Mouse (Mus musculus) liver, embryonic 11.5 days (tissue): ENCODE measurements around the gene Jagn1. TPM values are rescaled to one million over a fixed set of nuclear protein-coding genes. Genes with fewer than 3 reads are reported as not detected.

Experiments
- ATAC-seq: fragments of 200-750 bp; cut with Nextera tagmentation; replicated peaks from 2 replicates; pipeline ENCODE4 v1.8.0; 2017; ENCODE audit warnings: moderate number of reproducible peaks, mild to moderate bottlenecking, moderate TSS enrichment, moderate library complexity; ENCODE audit not compliant: low FRiP score
- DNase-seq: peaks from one replicate; pipeline ENCODE4 v3.0.0-alpha.2; 2017; ENCODE audit warnings: low spot score
- H3K27ac ChIP-seq: fragments of 300-500 bp; sonication (generic); 2 replicates; pipeline ENCODE4 v1.5.1; 2014; ENCODE audit warnings: mild to moderate bottlenecking, low read depth, low read length, control low read depth
- H3K27me3 ChIP-seq: fragments of 300-500 bp; sonication (generic); replicated peaks from 2 replicates; pipeline ENCODE4 v1.6.1; 2014; ENCODE audit warnings: low read length, mixed read lengths; ENCODE audit not compliant: control insufficient read depth, insufficient read depth
- H3K36me3 ChIP-seq: fragments of 300-500 bp; sonication (generic); 2 replicates; pipeline ENCODE4 v1.6.1; 2014; ENCODE audit warnings: mild to moderate bottlenecking, low read length, moderate library complexity, mixed read lengths; ENCODE audit not compliant: control insufficient read depth, insufficient read depth
- H3K4me1 ChIP-seq: fragments of 300-500 bp; sonication (generic); replicated peaks from 2 replicates; pipeline ENCODE4 v1.6.1; 2014; ENCODE audit warnings: low read length, mixed read lengths; ENCODE audit not compliant: control insufficient read depth, insufficient read depth
- H3K4me2 ChIP-seq: fragments of 300-500 bp; sonication (generic); 2 replicates; pipeline ENCODE4 v1.6.1; 2014; ENCODE audit warnings: mild to moderate bottlenecking, control low read depth, moderate library complexity
- H3K4me3 ChIP-seq: fragments of 300-500 bp; sonication (generic); 2 replicates; pipeline ENCODE4 v1.5.1; 2014; ENCODE audit warnings: low read depth, low read length, control low read depth
- H3K9ac ChIP-seq: fragments of 300-500 bp; sonication (generic); 2 replicates; pipeline ENCODE4 v1.6.1; 2014; ENCODE audit warnings: low read depth, low read length, control low read depth
- H3K9me3 ChIP-seq: fragments of 300-500 bp; sonication (generic); 2 replicates; pipeline ENCODE4 v1.6.1; 2016; ENCODE audit warnings: low read length, inconsistent platforms, mixed read lengths; ENCODE audit not compliant: control insufficient read depth
- WGBS: fragments of 180-500 bp; shearing (Covaris S2); extraction: QIAGEN DNeasy Blood & Tissue Kit; methylation state at CpG from one replicate; pipeline ENCODE4 v1.1.7; 2014; 5-methylcytosine and 5-hydroxymethylcytosine counted together
- polyA plus RNA-seq: library from polyadenylated mRNA; unstranded; fragments of >200 nt; fragmentation: Nextera tagmentation; extraction: Ambion mirVana; gene quantifications from 2 replicates; pipeline ENCODE4 v1.2.1, GENCODE M21; 2014

Jagn1 gene
- polyA plus RNA-seq, 1 experiment from 2014 or later, result 72.1 TPM

DNA sequence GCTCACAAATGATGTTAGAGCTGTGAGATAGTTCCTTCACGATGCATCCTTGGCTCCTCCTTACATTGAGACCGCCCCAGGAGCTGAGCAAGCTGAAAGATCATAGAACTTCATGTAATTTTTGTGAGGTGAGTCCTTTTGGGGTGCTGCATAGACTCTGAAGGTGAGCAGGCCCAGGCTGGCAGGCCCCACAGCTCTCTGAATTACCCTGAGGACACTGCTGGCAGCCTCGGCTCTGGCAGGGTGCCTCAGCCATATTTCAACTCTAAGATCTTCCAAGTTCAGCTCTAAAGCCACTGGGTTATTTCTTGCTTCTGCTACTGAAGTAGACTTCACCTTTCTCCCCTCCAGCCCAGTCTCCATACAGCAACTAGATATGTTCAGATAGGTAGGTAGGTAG, 1.7 kb upstream of the Jagn1 start:
- Histone ChIP-seq H3K36me3 (no peaks in the 10 kb centered on the region), H3K27me3 (no peaks in the 10 kb centered on the region), H3K27ac (no peak overlapping the region), H3K4me2 (no peak overlapping the region), H3K4me1 (peaks cover 10% of the 10 kb centered on the region), H3K9me3 (no peaks in the 10 kb centered on the region), H3K4me3 (no peak overlapping the region), H3K9ac (no peak overlapping the region)
- 81% methylated on average over 3 of the region's 3 CpGs for WGBS
- DNase-seq (no peak), ATAC-seq (no peak)

DNA sequence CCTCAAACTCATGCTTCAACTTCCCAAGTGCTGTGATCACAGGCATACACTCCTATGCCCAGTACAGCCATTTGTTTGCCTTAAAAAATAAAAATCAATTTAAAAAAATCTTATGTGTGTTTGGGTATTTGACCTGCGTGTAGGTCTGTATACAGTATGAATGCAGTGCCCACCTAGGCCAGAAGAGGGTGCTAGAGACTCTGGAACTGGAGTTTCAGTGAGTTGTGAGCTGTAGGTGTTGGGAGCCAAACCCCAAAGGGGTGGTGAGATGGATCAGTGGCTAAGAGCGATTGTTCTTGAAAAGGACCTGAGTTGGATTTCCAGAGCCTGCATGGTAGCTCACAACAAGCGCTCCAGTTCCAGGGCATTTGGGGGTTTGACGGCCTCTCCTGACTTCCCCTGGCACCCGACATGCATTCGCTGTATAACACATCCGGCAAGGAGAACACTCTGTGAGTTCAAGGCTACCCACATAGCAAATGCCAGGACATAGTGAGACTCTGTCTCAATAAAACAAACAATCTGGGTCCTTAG, 1.2 kb upstream of the Jagn1 start:
- 56% methylated on average over 7 of the region's 7 CpGs for WGBS
- Histone ChIP-seq H3K4me1 (peaks cover 10% of the 10 kb centered on the region), H3K27ac (no peak overlapping the region), H3K9me3 (no peaks in the 10 kb centered on the region), H3K4me2 (no peak overlapping the region), H3K36me3 (no peaks in the 10 kb centered on the region), H3K9ac (no peak overlapping the region), H3K4me3 (no peak overlapping the region), H3K27me3 (no peaks in the 10 kb centered on the region)
- ATAC-seq, result peak; percentile 60
- peak; percentile 79 for DNase-seq

DNA sequence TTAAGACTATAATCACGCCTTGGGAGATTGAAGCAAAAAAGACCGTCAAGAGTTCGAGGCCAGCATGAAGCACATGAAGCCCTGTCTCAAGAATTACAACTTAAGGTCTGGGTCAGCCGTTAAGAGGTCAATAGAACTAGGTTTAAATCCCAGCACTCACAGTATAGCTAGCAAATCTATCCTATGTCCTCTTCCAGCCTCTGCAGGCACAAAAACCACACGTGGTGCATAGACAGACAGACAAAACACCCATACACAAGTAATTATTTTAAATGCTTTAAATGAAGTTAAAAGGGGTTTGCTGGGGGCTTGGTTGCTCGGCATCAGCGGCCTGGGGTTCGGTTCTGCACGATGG, 305 bp upstream of the Jagn1 start:
- Histone ChIP-seq H3K4me3 (peak overlapping the region; percentile 95), H3K9me3 (no peaks in the 10 kb centered on the region), H3K4me1 (peaks cover 10% of the 10 kb centered on the region), H3K36me3 (peaks cover 3% of the 10 kb centered on the region; the same call in 1 of the 2 replicates), H3K9ac (peak overlapping the region; percentile 91), H3K27me3 (no peaks in the 10 kb centered on the region), H3K4me2 (peak overlapping the region; percentile 85), H3K27ac (peak overlapping the region; percentile 51; the same call in 1 of the 2 replicates)
- DNase-seq, result no peak
- peak; percentile 29; the same call in 1 of the 2 replicates for ATAC-seq
- WGBS, result 39% methylated on average over 9 of the region's 9 CpGs

DNA sequence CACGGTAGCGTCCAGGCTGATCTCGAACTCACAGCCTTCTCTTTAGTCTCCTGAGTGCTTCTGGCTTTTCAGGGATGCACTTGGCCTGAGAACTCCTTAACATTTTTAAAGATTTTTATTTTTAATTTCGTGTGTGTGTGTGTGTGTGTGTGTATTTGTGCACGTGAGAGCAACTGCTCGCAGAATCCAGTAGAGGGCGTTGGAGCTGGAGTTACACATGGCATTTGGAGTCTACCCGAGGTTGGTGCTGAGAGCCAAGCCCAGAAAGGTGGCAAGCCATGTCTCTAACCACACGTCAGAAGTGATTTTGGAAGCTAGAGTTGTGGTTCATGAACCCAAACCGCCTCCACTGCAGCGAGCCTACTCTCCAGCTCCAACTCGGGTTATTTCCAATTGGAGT, 722 bp downstream of the Jagn1 start:
- no peak for DNase-seq
- H3K27ac ChIP-seq, result peak overlapping the region; percentile 51
- H3K36me3 ChIP-seq, result peaks cover 13% of the 10 kb centered on the region
- H3K4me1 ChIP-seq, result peaks cover 10% of the 10 kb centered on the region
- WGBS, result 37% methylated on average over 12 of the region's 12 CpGs
- peak overlapping the region; percentile 95 for H3K4me3 ChIP-seq
- H3K9ac ChIP-seq, result peak overlapping the region; percentile 91
- no peaks in the 10 kb centered on the region for H3K9me3 ChIP-seq
- ATAC-seq, result no peak
- peak overlapping the region; percentile 85 for H3K4me2 ChIP-seq
- no peaks in the 10 kb centered on the region for H3K27me3 ChIP-seq

DNA sequence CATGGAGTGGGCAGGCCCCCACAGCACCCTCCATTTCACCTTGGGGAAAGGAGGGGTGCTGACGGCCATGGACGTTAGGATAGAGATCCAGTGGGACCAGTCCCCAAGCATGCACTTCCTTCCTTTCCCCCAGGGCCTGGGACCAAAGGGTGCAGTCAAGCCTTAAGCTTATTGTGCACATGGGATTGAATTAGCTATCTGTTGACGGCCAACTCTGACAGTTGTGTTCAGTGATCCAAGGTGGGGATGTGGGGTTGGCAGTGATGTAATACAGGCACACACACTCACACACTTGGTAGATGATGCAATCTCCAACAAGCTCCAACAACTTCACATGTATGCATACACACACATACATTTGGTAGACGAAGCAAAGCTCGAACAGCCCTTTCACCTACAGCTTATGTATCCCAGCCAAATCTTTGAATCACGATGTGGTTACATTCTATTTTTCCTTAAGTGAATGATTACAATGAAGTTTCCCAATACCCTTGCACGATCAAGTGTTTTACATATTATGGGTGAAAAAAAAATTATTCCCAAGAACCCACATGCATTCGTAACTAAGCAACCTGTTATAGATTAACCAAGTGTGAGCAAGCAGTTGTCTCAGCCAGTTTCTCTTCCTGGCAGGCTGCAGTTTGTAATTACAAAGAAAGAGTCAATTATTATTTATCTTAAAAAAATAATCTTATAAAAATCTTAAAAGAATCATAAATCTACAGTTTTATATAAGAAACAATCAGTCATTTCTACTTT, 2.0 kb downstream of the Jagn1 start:
- Histone ChIP-seq H3K4me1 (peaks cover 10% of the 10 kb centered on the region), H3K4me2 (no peak overlapping the region), H3K4me3 (no peak overlapping the region), H3K36me3 (peaks cover 20% of the 10 kb centered on the region), H3K9ac (no peak overlapping the region), H3K27ac (no peak overlapping the region), H3K27me3 (no peaks in the 10 kb centered on the region), H3K9me3 (no peaks in the 10 kb centered on the region)
- DNase-seq (no peak), ATAC-seq (no peak)
- 83% methylated on average over 7 of the region's 8 CpGs for WGBS

DNA sequence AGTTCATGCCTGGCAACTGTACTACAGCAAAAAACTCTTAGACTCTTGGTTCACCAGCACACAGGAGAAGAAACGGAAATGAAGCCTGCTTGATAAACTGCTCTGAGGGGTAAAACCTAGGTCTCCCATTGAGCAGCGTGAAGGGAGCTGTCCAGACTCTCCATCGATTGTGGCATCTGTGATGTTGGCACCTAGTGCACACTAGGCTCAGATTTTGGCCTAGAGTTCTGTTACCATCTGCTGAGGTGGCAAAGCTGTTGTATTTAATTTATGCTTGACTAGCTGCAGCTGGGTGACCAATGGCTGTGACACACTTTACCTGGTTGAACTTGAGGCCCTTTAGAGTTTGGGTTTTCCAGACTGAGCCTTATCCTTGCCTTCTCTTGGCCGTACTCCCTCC, 5.3 kb downstream of the Jagn1 start:
- Histone ChIP-seq H3K27me3 (no peaks in the 10 kb centered on the region), H3K9ac (no peak overlapping the region), H3K36me3 (peaks cover 20% of the 10 kb centered on the region), H3K4me3 (no peak overlapping the region), H3K4me1 (peaks cover 6% of the 10 kb centered on the region; the same call in 1 of the 2 replicates), H3K27ac (no peak overlapping the region), H3K9me3 (no peaks in the 10 kb centered on the region), H3K4me2 (no peak overlapping the region)
- 94% methylated on average over 4 of the region's 4 CpGs for WGBS
- no peak for ATAC-seq
- no peak for DNase-seq

DNA sequence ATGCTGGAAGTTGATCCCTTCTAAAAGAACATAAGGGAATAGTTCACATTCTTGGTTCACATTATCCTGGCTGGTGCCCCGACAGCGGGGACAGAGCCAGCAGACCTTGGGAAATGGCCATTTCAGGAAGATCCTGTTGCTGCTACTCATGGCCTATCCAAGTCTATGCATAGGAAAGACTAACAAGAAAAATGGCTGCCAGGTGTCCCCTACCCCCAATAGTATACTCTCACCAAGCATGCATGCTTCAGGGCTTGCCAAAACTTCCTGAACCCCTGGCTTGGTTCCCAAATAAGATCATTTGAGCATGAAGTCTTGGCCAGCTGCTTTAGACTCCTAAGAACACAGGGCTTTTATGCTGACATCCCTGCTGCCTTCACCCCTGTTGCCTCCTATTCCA, 9.5 kb downstream of the Jagn1 start:
- WGBS, result 76% methylated on average over 2 of the region's 2 CpGs
- H3K9me3 ChIP-seq, result no peaks in the 10 kb centered on the region
- no peaks in the 10 kb centered on the region for H3K27me3 ChIP-seq
- H3K27ac ChIP-seq, result no peak overlapping the region
- no peak overlapping the region for H3K9ac ChIP-seq
- ATAC-seq (no peak), DNase-seq (no peak)
- H3K36me3 ChIP-seq, result peaks cover 19% of the 10 kb centered on the region
- H3K4me3 ChIP-seq, result no peak overlapping the region
- no peak overlapping the region for H3K4me2 ChIP-seq
- H3K4me1 ChIP-seq, result no peaks in the 10 kb centered on the region

DNA sequence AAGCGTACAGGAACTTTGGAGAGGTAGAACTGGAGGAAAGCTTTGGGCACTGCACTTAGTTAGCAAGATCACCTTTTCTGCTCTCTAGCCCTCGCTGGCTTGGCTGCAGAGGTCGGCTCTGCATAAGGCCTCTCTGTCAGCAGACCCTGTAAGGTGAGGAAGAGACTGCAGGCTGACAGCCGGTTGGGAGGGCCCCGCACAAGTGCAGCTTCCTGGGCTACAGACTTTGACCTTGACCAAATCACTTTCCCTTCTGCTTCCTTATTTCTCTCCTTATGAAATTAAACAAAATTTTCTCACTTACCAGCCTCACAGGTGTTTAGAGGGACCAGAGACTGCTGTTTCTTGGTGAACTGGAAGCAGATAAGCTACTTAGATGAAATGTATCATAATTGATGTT, 12.6 kb downstream of the Jagn1 start:
- Histone ChIP-seq H3K36me3 (no peaks in the 10 kb centered on the region), H3K4me3 (no peak overlapping the region)
- WGBS, result 48% methylated on average over 5 of the region's 5 CpGs

More for the DNA sequence above, 12.6 kb downstream of the Jagn1 start:
- Histone ChIP-seq H3K27ac (no peak overlapping the region), H3K4me2 (no peak overlapping the region), H3K4me1 (0 out of 2 replicates have a peak, but pooled peaks cover 2% of the 10 kb centered on the region), H3K9ac (no peak overlapping the region), H3K27me3 (no peaks in the 10 kb centered on the region), H3K9me3 (no peaks in the 10 kb centered on the region)
- DNase-seq, result no peak
- no peak for ATAC-seq
